Comparison of ENCODE assay signal across 14 mouse cellular contexts in the genomic region with DNA sequence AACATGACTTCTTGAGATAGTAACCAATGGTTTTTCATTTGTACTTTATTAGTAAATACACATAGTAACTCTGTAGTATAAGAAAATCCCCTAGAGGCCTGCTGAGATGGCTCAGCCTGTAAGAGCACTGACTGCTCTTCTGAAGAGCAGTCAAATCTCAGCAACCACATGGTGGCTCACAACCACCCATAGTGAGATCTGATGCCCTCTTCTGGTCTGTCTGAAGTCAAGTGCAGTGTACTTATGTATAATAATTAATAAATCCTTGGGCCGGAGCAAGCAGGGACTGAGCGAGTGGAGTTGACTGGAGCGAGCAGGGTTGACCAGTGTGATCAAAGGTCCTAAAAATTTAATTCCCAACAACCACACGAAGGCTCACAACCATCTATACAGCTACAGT. TPM values are rescaled to one million over a fixed set of nuclear protein-coding genes. Genes with fewer than 3 reads are reported as not detected.
DNase-seq lines count a peak whose midpoint lies in the region; ATAC-seq and TF ChIP-seq lines count a peak whose summit lies in the region.
"Had no signal": no experiment of that assay in that cellular context is flagged by ENCODE, and none has a peak within 500 bp of the region (broad histone marks: within the 10 kb centered on the region; RNA-seq: fewer than 3 reads in every experiment).

No protein-coding gene starts in this region.

- peak; percentile 8 for DNase-seq in embryonic facial prominence, embryonic 14.5 days (ENCODE audit: low spot score)
- DNase-seq in embryonic facial prominence, embryonic 10.5 days (ENCODE audit: low spot score): no peak
- no peak for DNase-seq in liver, embryonic 14.5 days (ENCODE audit: low read depth in 3 of 3, low spot score in 3 of 3)
- no peak for DNase-seq in liver, embryonic 11.5 days (ENCODE audit: low spot score)
- peak; percentile 11 for DNase-seq in brain, embryonic 14.5 days (ENCODE audit: low read depth)
- DNase-seq in retina, postnatal 1 day: peak; percentile 20
- no peak for DNase-seq in spleen, postnatal 14 days (ENCODE audit: low spot score in 2 of 2)
- DNase-seq in left cerebral cortex, adult 8-10 months (ENCODE audit: low spot score in 2 of 2): no peak
- DNase-seq: adrenal gland, postnatal 14 days; cerebellum, postnatal 25 days had no signal

- H3K27ac ChIP-seq in embryonic facial prominence, embryonic 14.5 days (replicated peaks; ENCODE audit: low read depth, low read length): no peak overlapping the region
- no peak overlapping the region for H3K27ac ChIP-seq in embryonic facial prominence, embryonic 10.5 days (replicated peaks)
- no peak overlapping the region for H3K27ac ChIP-seq in liver, embryonic 14.5 days
- no peak overlapping the region for H3K27ac ChIP-seq in liver, embryonic 11.5 days (ENCODE audit: low read depth, low read length)
- H3K27ac ChIP-seq: hindbrain, embryonic 10.5 days; midbrain, embryonic 12.5 days had no signal

- H3K4me2 ChIP-seq in embryonic facial prominence, embryonic 14.5 days (ENCODE audit: low read depth, low read length): no peak overlapping the region
- H3K4me2 ChIP-seq in liver, embryonic 14.5 days (ENCODE audit: low read depth): no peak overlapping the region
- H3K4me2 ChIP-seq in liver, embryonic 11.5 days: no peak overlapping the region
- H3K4me2 ChIP-seq: midbrain, embryonic 12.5 days had no signal

- H3K4me3 ChIP-seq in embryonic facial prominence, embryonic 14.5 days (ENCODE audit: low read depth, low read length): no peak overlapping the region
- H3K4me3 ChIP-seq in embryonic facial prominence, embryonic 10.5 days: no peak overlapping the region
- H3K4me3 ChIP-seq in liver, embryonic 14.5 days (ENCODE audit: insufficient read depth in 1 of 2, low read depth in 2 of 2, low read length in 2 of 2): no peak overlapping the region
- H3K4me3 ChIP-seq in liver, embryonic 11.5 days (ENCODE audit: low read depth, low read length): no peak overlapping the region
- H3K4me3 ChIP-seq: hindbrain, embryonic 10.5 days; midbrain, embryonic 12.5 days had no signal

- peak; percentile 44 for TF ChIP-seq CTCF in liver, embryonic 14.5 days (IDR thresholded peaks at IDR 0.05; ENCODE audit: low read depth)
- TF ChIP-seq CTCF in brain, embryonic 14.5 days (IDR thresholded peaks at IDR 0.05; ENCODE audit: borderline replicate concordance, extremely low read depth, insufficient read depth, insufficient read length): no peak

- no peaks in the 10 kb centered on the region for H3K9me3 ChIP-seq in embryonic facial prominence, embryonic 14.5 days (ENCODE audit: control insufficient read depth, low read length)
- no peaks in the 10 kb centered on the region for H3K9me3 ChIP-seq in embryonic facial prominence, embryonic 10.5 days
- H3K9me3 ChIP-seq in liver, embryonic 14.5 days (ENCODE audit: control insufficient read depth, low read length): no peaks in the 10 kb centered on the region
- H3K9me3 ChIP-seq in liver, embryonic 11.5 days (ENCODE audit: control insufficient read depth, low read length): no peaks in the 10 kb centered on the region
- H3K9me3 ChIP-seq: hindbrain, embryonic 10.5 days; midbrain, embryonic 12.5 days had no signal

- TF ChIP-seq POLR2A in brain, embryonic 14.5 days (IDR thresholded peaks at IDR 0.05; ENCODE audit: borderline replicate concordance, extremely low read depth, insufficient read depth, insufficient read length, poor library complexity, severe bottlenecking): no peak

- no peaks in the 10 kb centered on the region for H3K4me1 ChIP-seq in embryonic facial prominence, embryonic 14.5 days (ENCODE audit: control insufficient read depth, insufficient read depth, low read length)
- no peaks in the 10 kb centered on the region for H3K4me1 ChIP-seq in embryonic facial prominence, embryonic 10.5 days
- H3K4me1 ChIP-seq in liver, embryonic 14.5 days (replicated peaks; ENCODE audit: control insufficient read depth in 2 of 2, insufficient read depth in 2 of 2, low read length in 1 of 2): no peaks in the 10 kb centered on the region
- H3K4me1 ChIP-seq in liver, embryonic 11.5 days (replicated peaks; ENCODE audit: control insufficient read depth, insufficient read depth, low read length): no peaks in the 10 kb centered on the region
- H3K4me1 ChIP-seq: hindbrain, embryonic 10.5 days; midbrain, embryonic 12.5 days had no signal

- 92% methylated on average over 4 of the region's 4 CpGs for WGBS in embryonic facial prominence, embryonic 14.5 days
- 92% methylated on average over 4 of the region's 4 CpGs for WGBS in embryonic facial prominence, embryonic 10.5 days
- 73% methylated on average over 4 of the region's 4 CpGs for WGBS in liver, embryonic 14.5 days (ENCODE audit: insufficient replicate concordance)
- WGBS in liver, embryonic 11.5 days: 85% methylated on average over 4 of the region's 4 CpGs

- no peak for TF ChIP-seq EP300 in liver, embryonic 14.5 days (IDR thresholded peaks at IDR 0.05; ENCODE audit: low read depth)

- no peak overlapping the region for H3K9ac ChIP-seq in embryonic facial prominence, embryonic 14.5 days (ENCODE audit: low read depth, low read length)
- H3K9ac ChIP-seq in liver, embryonic 14.5 days (replicated peaks): no peak overlapping the region
- H3K9ac ChIP-seq in liver, embryonic 11.5 days (ENCODE audit: low read depth, low read length): no peak overlapping the region
- H3K9ac ChIP-seq: midbrain, embryonic 12.5 days had no signal

- H3K27me3 ChIP-seq in embryonic facial prominence, embryonic 14.5 days (replicated peaks; ENCODE audit: control insufficient read depth, insufficient read depth, low read length): no peaks in the 10 kb centered on the region
- no peaks in the 10 kb centered on the region for H3K27me3 ChIP-seq in embryonic facial prominence, embryonic 10.5 days (replicated peaks; ENCODE audit: low read depth, poor library complexity, severe bottlenecking)
- no peaks in the 10 kb centered on the region for H3K27me3 ChIP-seq in liver, embryonic 14.5 days (ENCODE audit: control insufficient read depth, insufficient read depth, low read length)
- H3K27me3 ChIP-seq in liver, embryonic 11.5 days (replicated peaks; ENCODE audit: control insufficient read depth, insufficient read depth, low read length): no peaks in the 10 kb centered on the region
- H3K27me3 ChIP-seq: midbrain, embryonic 12.5 days had no signal

- ATAC-seq in embryonic facial prominence, embryonic 14.5 days (ENCODE audit: low read depth): no peak
- 0 out of 2 replicates have a peak, but pooled peaks have one; percentile 21 for ATAC-seq in liver, embryonic 14.5 days (ENCODE audit: insufficient read depth)
- no peak for ATAC-seq in liver, embryonic 11.5 days (replicated peaks; ENCODE audit: low FRiP score)

- H3K36me3 ChIP-seq in embryonic facial prominence, embryonic 14.5 days (ENCODE audit: control insufficient read depth, insufficient read depth, low read length): peaks cover 36% of the 10 kb centered on the region; the same call in 1 of the 2 replicates
- peaks cover 72% of the 10 kb centered on the region for H3K36me3 ChIP-seq in embryonic facial prominence, embryonic 10.5 days (replicated peaks)
- H3K36me3 ChIP-seq in liver, embryonic 14.5 days (replicated peaks; ENCODE audit: control insufficient read depth, insufficient read depth, low read depth): peaks cover 3% of the 10 kb centered on the region
- H3K36me3 ChIP-seq in liver, embryonic 11.5 days (ENCODE audit: control insufficient read depth, insufficient read depth, low read length): no peaks in the 10 kb centered on the region

RNA-seq across cellular contexts. Expression of gene Ccnc, which starts 11.7 kb away (rescaled TPM):
- 42.1 and 42.7 TPM in 2 replicates for polyA plus RNA-seq in embryonic facial prominence, embryonic 14.5 days (2014; fragmentation: Nextera tagmentation; extraction: Ambion mirVana)
- polyA plus RNA-seq in embryonic facial prominence, embryonic 10.5 days (2016; fragmentation: Nextera tagmentation; extraction: Ambion mirVana): 46.6 TPM in 2 replicates
- polyA plus RNA-seq in liver, embryonic 14.5 days (2012; rRNA removed): 4.8 and 6.4 TPM in 2 replicates
- 23.0 and 25.3 TPM in 2 replicates for polyA plus RNA-seq in liver, embryonic 14.5 days (2014; fragmentation: Nextera tagmentation; extraction: Ambion mirVana)
- 38.8 and 41.6 TPM in 2 replicates for polyA plus RNA-seq in liver, embryonic 11.5 days (2014; fragmentation: Nextera tagmentation; extraction: Ambion mirVana)
- 27.0 and 28.5 TPM in 2 replicates for polyA plus RNA-seq in brain, embryonic 14.5 days (2012; rRNA removed)
- total RNA-seq in left cerebral cortex, adult 8-10 months (2022): 10 to 100 TPM; 31.8 to 37.5 (median 32.8) TPM

RNA-seq across cellular contexts. Expression of gene Usp45, which starts 27.8 kb away (rescaled TPM):
- polyA plus RNA-seq in embryonic facial prominence, embryonic 14.5 days (2014; fragmentation: Nextera tagmentation; extraction: Ambion mirVana): 10.5 and 11.5 TPM in 2 replicates
- 10.8 and 12.3 TPM in 2 replicates for polyA plus RNA-seq in embryonic facial prominence, embryonic 10.5 days (2016; fragmentation: Nextera tagmentation; extraction: Ambion mirVana)
- polyA plus RNA-seq in liver, embryonic 14.5 days (2012; rRNA removed): 6.8 and 9.8 TPM in 2 replicates
- 15.1 and 16.3 TPM in 2 replicates for polyA plus RNA-seq in liver, embryonic 14.5 days (2014; fragmentation: Nextera tagmentation; extraction: Ambion mirVana)
- polyA plus RNA-seq in liver, embryonic 11.5 days (2014; fragmentation: Nextera tagmentation; extraction: Ambion mirVana): 16.5 and 18.8 TPM in 2 replicates
- polyA plus RNA-seq in brain, embryonic 14.5 days (2012; rRNA removed): 10.4 and 10.9 TPM in 2 replicates
- 10 to 100 TPM; 42.2 to 48.4 (median 46.9) TPM for total RNA-seq in left cerebral cortex, adult 8-10 months (2022)

RNA-seq across cellular contexts. Expression of gene Tstd3, which starts 27.8 kb away (rescaled TPM):
- 8.9 and 10.3 TPM in 2 replicates for polyA plus RNA-seq in embryonic facial prominence, embryonic 14.5 days (2014; fragmentation: Nextera tagmentation; extraction: Ambion mirVana)
- polyA plus RNA-seq in embryonic facial prominence, embryonic 10.5 days (2016; fragmentation: Nextera tagmentation; extraction: Ambion mirVana): 21.3 and 24.3 TPM in 2 replicates
- polyA plus RNA-seq in liver, embryonic 14.5 days (2012; rRNA removed): 4.3 and 8.0 TPM in 2 replicates
- 15.0 and 16.2 TPM in 2 replicates for polyA plus RNA-seq in liver, embryonic 14.5 days (2014; fragmentation: Nextera tagmentation; extraction: Ambion mirVana)
- polyA plus RNA-seq in liver, embryonic 11.5 days (2014; fragmentation: Nextera tagmentation; extraction: Ambion mirVana): 27.1 and 30.1 TPM in 2 replicates
- 9.4 and 13.4 TPM in 2 replicates for polyA plus RNA-seq in brain, embryonic 14.5 days (2012; rRNA removed)
- 10 to 100 TPM; 24.4 to 26.5 (median 25.7) TPM for total RNA-seq in left cerebral cortex, adult 8-10 months (2022)

RNA-seq across cellular contexts. Expression of gene Prdm13, which starts 53.4 kb away (rescaled TPM):
- polyA plus RNA-seq in embryonic facial prominence, embryonic 14.5 days (2014; fragmentation: Nextera tagmentation; extraction: Ambion mirVana): not detected in 2 replicates
- polyA plus RNA-seq in embryonic facial prominence, embryonic 10.5 days (2016; fragmentation: Nextera tagmentation; extraction: Ambion mirVana): 0.52 TPM in 1 of 2 replicates, not detected in the other
- polyA plus RNA-seq in liver, embryonic 14.5 days (2012; rRNA removed): not detected in 2 replicates
- not detected in 2 replicates for polyA plus RNA-seq in liver, embryonic 14.5 days (2014; fragmentation: Nextera tagmentation; extraction: Ambion mirVana)
- polyA plus RNA-seq in liver, embryonic 11.5 days (2014; fragmentation: Nextera tagmentation; extraction: Ambion mirVana): 0.08 TPM in 1 of 2 replicates, not detected in the other
- polyA plus RNA-seq in brain, embryonic 14.5 days (2012; rRNA removed): 2.1 and 2.4 TPM in 2 replicates
- under 1 TPM in 1 of 4 experiments, not detected in 3; 0.15 TPM for total RNA-seq in left cerebral cortex, adult 8-10 months (2022)
- total RNA-seq: adrenal gland, postnatal 14 days; gastrocnemius, postnatal 4 days; left cerebral cortex, postnatal 14 days had no signal

Comparison
In these comparisons a context has a peak if more than half of its experiments do, and no peak if none do; other contexts are left out.
1. DNase-seq: peak in embryonic facial prominence, embryonic 14.5 days (single experiment), brain, embryonic 14.5 days (single experiment) and retina, postnatal 1 day (single experiment); none in embryonic facial prominence, embryonic 10.5 days (single experiment), liver, embryonic 14.5 days (0 of 3), liver, embryonic 11.5 days (single experiment), spleen, postnatal 14 days (0 of 2) and left cerebral cortex, adult 8-10 months (0 of 2).